Mouse (Mus musculus) megakaryocyte progenitor cell, adult 5-6 weeks (primary cell): Measurements from ENCODE around the gene Tmbim6. TPM values are rescaled to one million over a fixed set of nuclear protein-coding genes. Genes with fewer than 3 reads are reported as not detected.
"Not testable (repeated sequence)": the region's sequence is repeated elsewhere in the genome, so short reads cannot be mapped to it uniquely, and the experiment has no call there.

ENCODE experiments used
- ATAC-seq: replicated peaks from 2 replicates; pipeline ENCODE4 v1.8.0; 2016; ENCODE audit warnings: mild to moderate bottlenecking, moderate TSS enrichment, inconsistent platforms; ENCODE audit not compliant: poor library complexity
- total RNA-seq, 2 experiments: library from RNA; stranded (forward) in 1 of 2; stranded (reverse) in 1 of 2; fragments of 157-497, 149-512 nt in 1 of 2; fragments of 200-1000 nt in 1 of 2; gene quantifications; 2 replicates each; pipeline versions ENCODE4 v1.2.3 to v1.2.4; 2015 to 2017

The Tmbim6 gene
- total RNA-seq, 2 experiments from 2014 or later = 187 to 381 TPM

DNA sequence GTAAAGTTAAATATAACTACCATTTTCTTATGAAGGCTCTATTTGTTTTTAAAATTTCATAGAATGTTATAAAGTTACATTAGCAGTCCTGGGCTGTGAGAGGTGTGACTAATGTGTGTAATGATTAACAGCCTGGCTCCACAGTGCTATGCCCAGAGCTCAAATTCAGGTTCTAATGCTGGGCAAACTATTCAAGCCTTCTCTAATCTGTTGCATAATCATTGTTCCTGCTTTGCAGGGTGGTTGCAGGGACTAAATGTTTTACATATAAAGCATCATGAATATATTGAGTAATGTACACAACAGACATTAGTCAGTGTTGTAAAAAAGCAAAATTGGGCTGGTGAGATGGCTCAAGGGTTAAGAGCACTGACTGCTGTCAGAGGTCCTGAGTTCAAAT, 9.8 kb upstream of the Tmbim6 start:
- ATAC-seq = peak; percentile 43

DNA sequence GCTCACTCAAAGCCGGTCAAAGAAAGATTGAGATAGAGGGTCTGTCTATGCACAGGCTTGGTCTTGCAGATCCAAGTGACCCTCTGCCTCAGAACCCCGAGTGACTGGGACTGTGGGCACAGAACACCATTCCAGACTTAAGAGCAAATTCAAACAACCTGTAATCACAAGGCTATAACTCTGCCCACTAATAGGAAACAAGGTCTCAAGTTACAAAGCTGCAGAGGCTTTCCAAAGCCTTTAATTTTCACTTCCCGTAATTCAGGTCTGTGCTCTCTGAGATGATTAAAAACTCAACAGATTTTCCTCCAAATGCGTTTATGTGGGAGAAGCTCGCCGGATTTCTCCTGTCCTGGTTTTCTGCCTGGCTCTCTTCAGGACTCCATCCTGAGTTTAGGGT, 8.6 kb upstream of the Tmbim6 start:
- ATAC-seq = no peak

DNA sequence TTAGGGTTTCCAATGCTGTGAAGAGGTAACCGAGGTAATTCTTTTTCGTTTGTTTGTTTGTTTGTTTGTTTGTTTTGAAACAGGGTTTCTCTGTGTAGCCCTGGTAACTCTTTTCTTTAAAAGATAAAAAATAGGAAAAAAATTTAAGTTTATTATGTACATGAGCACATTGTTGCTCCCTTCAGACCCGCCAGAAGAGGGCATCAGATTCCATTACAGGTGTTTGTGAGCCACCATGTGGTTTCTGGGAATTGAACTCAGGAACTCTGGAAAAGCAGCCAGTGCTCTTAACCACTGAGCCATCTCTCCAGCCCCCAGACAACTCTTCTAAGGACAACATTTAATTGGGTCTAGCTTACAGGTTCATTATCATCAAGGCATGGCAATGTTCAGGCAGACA, 6.6 kb upstream of the Tmbim6 start:
- ATAC-seq = not testable (repeated sequence)

DNA sequence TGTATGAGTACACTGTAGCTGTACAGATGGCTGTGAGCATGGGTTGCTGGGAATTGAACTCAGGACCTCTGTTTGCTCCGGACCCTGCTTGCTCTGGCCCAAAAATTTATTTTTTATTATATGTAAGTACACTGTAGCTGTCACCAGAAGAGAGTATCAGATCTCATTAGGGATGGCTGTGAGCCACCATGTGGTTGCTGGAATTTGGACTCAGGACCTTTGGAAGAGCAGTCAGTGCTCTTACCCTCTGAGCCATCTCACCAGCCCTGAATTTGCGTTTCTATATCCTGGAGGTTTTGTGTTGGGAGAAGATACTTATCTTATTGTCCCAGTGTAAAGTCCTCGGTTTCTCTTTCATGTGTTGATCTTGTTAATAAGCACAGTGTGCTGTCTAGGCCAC, 5.9 kb upstream of the Tmbim6 start:
- ATAC-seq = no peak

DNA sequence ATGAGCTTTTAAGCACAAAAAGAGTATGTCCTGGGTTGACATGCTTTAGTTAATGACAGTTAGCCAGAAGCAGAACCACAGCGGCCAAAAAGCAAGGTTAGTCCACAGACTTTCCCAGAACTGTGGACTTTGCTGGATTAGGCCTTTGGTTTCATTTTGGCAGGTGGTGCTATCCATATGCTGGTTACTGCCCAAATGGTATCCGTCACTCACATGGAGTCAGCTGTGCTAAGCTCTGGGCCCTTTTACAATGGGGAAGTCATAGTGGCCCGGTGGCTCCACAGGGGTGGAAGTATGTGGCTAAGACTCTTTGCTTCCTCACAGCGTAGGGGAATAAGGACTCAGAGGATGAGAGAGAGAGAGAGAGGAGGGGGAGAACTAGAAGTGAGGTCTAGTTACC, 4.7 kb upstream of the Tmbim6 start:
- ATAC-seq = peak; percentile 52

DNA sequence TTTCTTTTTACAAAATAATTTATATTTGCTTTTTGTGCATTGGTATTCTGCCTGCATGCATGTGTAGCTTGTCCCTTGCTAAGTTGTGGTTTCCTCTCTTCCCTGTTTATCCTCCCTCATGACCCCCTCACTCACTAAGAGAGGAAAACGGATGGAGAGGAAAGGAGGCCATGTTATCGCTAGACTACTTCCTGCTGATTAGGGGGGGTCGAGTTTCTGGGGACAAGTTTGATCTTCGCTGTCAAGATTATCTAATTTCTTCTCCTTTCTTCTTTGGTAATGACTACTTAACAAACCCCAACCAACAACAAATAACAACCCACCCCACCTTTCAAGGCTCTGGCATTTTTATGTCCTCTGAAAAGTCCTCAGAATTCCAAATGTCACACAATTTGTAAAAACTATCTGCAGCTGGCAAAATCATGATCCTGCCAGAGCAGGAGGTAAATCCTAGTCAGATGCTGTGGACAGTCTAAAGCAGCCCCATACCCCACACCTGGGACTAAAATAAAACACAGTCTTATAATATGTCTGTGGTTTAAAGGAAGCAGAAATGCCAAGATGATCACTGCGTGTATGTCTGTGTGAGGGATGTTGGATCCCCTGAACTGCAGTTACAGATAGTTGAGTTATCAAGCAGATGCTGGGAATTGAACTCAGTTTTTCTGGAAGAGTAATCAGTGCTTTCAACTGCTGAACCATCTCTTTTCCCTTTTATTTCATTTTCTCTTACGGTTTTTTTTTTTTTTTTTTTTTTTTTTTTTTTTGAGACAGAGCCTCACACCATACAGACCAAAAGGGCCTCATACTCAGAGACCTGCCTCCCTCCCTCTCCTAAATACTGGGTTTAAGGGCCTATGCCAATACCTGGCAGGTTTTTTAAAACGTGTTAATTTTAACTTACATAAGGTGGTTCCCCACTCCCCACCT, 1.9 kb upstream of the Tmbim6 start:
- ATAC-seq = no peak

DNA sequence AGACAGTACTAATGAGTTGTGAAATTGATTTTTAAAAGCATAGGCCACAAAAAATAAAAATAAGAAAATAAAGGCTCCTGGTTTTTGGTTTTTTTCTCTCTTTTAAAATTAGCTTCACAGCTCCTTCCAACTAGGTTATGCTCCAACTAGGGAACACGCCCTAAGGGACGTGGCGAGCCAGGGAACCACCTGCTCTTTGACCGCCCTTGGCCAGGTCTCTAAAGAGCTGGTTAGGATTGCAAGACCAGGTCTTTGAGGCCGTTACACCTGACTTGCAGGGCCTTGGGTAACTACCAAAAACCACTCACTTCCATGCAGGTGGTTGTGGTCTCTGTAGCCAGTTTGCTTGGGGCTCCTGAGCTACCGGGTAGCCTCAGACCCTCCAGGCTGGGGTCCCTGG, 707 bp upstream of the Tmbim6 start:
- ATAC-seq = no peak

DNA sequence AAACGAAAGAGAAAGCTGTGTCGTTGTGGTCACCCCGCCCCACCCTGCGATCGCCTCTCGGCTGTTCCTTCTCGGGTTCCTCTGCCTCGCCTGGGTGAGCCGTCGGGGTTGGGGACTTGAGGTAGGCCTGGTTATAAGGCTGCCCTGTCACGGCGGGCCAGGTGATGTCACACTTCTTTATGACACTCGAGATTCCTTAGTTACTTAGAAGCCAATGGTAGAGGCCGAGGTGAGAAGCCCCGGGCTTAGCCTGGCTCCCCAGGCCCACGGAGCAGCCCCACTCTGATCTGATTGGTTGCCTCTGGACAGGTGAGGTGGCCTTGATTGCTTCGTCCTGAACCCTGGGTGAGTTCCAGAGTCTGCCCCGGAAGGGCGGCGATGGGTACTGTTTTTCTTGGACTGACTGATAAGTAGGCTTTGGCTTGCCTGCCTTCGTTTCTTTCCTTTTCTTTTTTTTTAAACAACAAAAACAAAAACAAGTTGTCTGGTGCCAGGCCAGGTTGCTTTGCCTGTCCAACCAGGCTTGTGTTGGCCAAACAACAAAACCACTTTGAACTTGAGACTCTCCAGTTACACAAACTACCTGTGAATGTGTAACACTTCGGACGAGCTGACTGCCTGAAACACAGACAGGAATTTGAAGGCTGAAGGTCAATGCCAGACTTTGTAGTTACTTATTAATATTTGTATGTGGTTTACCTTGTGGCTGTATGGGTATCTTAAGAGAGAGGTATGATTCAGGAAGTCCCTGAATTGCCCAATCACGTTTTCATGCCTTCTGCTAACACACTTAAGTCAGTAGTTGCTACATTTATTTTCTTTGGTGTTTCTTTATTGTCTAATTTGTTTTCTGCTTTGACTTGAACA, 937 bp downstream of the Tmbim6 start:
- ATAC-seq = peak; percentile 33

DNA sequence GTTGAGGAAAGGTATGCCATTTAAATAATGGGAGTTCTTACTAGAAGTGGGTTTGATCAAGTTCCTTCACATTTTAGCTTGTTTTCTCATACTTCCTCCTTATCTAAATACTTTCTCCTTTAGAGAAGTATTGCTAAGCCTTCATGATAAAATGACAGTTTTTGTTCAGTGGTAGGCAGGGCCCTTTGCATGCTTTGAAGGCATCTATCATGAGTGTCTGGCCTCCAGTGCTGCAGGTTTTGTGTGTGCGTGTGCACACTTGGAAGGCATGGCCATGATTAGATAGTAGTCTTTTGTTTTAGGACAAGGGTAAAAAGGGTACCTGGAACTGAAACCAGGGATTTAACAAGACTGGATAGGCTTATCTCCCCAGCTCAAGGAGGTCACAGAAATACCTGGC, 3.8 kb downstream of the Tmbim6 start:
- ATAC-seq = no peak

DNA sequence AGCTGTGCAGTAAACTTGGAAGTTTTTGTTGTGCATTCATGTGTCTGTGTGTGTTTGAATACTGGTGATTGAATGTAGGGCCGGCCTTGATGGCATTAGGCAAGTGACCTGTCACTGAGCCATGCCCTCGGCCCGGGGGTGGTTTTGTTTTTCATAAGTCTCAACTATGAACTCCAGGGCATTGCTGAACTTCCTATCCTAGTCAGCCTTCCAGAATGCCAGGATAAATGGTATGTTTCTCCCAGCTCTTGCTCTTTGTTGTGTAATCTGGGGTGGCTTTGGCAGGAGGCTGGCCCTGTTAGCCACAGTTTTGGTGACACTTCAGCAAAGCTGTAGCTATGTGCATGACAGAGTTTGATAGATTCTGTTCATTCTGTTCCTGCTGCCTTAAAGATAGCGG, 4.2 kb downstream of the Tmbim6 start:
- no peak for ATAC-seq

DNA sequence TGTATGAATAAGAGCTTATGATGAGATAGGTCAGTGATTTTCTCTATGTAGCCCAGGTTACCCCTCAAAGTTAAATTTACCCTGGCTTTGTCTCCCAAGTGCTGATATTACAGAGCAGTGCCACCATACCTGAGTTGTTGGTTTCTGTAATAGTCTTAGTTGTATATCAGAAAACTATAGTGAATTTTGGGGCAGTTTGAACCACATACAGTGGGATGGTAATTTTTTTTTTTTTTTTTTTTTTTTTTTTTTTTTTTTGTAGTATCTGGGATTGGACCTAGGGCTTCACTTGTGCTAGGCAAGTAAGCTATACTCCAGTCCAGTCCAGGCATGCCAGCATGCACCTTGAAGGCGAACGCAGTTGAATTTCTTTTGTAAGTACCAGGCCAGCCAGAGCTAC, 4.9 kb downstream of the Tmbim6 start:
- no peak for ATAC-seq

DNA sequence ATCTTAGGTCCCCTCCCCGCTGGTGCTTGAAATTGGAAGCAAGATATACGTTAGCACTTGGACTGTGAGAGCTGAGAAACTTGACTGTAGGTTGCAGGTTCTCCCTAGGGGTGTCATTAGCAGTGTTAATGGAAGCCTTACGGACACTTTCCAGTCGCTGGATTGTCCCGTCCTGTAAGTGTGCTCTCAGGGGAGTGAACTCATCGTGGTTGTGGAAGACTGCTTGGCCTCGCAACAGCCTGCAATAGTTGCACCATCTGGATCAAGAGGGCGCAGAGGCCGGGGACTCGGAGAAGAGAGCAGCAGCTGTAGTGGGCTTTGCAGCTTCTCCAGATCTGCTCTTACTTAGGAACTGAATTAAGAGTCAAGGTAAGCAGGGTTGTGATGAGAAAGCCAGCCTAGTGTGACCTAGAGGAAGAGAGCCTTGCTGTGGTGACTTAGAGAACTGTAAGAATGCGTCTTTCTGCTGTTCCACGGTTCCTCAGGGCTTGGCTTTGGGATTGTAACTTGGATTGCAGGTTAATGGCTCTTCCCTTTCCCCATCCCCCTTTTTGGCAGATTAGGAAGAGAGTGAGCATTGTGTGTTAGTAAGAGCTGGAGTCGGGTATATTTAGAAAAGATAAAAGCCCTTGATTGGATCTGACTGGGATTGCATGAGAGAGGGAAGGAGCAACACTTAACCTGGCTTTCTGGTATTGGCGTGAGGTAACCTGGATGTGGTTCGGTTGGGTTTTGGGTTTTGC, 7.0 kb downstream of the Tmbim6 start:
- 0 out of 2 replicates have a peak, but pooled peaks have one; percentile 32 for ATAC-seq

DNA sequence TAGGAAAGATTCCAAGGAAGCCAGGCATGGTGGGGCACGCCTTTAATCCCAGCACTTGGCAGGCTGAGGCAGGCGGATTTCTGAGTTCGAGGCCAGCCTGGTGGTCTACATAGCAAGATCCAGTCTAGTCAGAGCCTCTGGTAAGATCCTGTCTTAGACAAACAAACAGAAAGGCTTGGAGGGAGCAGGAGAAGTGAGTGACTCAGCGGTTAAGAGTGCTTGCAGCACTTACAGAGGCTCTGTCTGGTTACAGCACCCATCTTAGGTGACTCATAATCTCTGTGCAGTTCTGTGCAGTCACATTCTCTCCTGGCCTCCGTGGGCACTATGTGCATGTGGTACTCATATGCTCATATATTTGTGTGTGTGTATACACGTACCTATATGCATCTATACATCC, 7.9 kb downstream of the Tmbim6 start:
- peak; percentile 29; the same call in 1 of the 2 replicates for ATAC-seq

DNA sequence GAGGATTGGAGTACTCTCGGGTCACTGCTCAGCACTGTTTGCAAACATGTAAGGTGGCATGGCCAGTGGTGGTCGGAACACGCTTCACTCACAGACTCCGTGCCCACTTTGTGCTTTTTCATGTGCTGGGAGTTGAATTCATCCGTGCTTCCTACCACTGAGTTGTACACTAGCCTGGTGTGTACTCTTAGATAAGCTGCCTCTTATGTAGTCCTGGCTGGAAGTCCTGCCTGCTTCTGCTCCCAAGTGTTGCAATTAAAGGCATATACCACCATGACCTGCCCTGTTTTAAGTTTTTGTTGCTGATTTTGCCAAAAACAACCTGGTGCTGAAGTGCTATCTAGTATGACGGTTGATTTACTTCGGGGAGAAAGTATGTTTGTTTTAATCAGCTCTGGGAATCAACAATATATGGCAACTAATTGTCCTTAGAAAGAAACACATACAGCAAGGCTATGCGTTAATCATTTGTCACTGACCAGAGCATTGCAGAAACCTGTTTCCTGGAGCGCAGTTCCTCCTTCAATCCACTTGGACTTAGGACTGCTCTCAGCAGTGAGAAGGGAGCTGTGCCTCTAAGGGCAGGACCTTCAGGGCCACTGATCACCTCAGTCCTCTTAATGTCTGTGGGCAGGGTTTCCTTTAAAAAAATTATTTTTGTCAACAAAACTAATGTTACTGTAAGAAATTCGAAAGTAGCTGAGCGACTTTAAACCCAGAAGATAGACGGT, 10.6 kb downstream of the Tmbim6 start:
- ATAC-seq = no peak

DNA sequence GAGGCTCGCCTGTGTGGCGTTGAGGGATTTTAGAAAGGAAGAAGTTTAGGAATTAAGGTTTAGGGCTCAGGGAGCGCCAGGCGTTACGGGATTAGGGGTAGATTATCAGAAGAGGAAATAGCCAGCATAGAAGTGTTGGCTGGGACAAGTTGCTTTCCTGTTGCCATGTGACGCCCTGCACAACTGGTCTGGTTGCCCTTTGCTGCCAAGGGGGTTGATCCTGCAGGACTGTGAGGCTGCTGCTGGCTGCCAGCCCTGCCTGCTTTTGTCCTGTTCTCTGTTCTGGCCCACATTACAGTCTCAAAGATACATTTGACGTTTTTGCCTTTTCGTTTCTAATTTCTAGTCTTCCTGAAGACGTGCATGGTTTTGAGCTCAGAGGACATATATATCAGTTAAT, 12.5 kb downstream of the Tmbim6 start:
- no peak for ATAC-seq

DNA sequence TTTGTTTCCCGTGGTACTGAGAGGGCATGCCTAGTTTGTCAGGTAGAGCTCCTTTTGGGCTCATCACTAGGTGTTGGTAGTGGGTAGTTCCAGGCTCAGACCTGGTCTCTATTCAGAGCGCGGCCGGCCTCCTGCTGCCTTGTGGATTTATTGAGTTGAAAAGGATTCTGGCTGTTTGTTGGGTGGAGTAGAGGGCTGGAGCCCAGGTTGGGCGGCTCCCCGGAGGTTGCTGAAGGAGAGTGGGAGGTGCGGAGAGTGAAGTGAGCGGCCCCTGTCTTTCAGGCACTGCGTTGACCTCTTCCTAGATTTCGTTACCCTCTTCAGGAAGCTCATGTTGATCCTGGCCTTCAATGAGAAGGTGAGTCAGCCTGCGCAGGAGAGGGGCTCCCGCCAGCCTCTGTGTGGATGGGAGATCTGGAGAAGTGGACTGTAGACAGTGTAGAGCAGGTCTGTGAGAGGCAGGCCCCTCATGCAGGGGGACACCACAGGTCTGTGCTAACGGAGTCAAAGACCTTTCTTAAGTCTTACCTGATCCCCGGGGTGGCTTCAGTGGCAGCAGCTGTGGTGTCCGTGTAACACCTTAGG, 14.4 kb downstream of the Tmbim6 start:
- ATAC-seq = no peak

DNA sequence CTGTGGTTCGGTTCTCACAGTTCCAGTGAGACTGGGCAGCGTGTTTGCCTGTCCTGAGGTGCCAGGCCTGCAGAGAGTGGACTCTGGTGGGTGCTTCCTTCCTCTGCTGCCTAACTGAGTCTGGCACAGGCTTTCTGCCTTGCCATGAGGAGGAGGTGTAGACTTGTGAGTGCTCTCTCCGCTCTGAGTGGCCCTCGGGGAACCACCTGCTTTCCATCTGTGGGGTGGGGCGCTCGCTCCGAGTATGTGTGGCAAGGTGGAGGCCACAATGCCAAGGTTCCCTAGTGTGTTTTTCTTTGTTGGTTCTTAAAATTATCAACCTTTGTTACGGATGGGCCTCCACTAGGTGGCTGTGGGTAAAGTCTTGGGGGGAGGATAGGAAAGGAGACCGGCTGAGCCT, 16.2 kb downstream of the Tmbim6 start:
- no peak for ATAC-seq

DNA sequence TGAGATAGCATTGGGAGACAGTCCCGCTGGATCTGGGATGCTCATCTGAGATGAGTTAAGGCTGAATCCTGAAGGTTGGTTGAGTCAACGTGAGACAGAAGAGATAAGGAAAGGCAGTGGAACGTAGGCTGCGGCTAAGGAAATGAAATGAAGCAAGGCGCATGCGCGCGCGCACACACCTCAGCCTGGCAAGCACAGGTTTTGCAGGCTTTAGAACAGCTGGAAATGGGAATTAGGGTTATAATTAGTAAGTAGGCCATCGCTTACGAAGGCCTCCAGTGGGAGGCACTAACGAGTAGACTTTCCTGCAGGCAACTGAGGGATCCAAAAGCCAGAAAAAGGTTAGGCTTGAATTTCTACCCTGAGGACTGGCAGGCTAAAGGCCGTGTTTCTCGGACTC, 19.1 kb downstream of the Tmbim6 start:
- no peak for ATAC-seq

DNA sequence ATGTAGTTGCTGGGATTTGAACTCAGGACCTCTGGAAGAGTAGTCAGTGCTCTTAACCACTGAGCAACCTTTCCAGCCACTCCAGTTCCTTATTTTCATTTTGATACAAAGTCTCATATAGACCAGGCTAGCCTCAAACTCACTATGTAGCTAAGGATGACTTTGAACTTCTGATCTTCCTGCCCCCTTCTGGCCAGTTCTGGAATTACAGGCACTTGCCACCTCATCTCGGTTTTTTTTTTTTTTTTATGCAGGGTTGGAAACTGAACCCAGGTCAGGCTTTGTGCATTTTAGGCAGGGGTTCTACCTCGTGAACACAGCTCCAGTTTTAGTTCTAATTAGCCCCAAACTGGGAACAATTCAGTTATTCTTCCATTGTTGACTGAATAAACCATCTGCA, 23.1 kb downstream of the Tmbim6 start:
- peak; percentile 30; the same call in 1 of the 2 replicates for ATAC-seq

DNA sequence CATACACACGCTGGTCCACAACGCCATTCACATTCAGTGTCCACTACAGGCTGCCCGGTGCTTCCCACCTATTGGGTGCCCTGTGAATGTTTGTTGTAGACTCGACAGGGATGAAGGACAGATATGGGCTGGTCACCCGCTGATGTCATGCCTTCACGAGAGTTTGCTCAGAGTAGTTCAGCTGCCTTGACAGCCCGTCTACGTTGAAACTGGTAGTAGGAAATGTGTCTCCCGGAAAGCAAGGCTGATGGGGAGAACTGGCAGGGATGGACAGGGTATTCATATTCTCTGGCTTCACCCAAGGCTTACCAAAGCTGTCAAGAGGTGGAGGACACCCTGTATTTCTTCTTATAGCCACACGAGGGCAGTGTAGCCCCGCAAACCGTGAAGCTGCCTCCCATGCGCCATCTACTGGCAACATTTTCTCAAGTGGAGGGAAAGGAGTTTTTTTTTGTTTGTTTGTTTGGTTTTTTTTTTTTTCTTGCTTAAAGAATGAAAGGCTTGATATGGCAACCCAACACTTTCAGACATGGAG, 23.7 kb downstream of the Tmbim6 start:
- ATAC-seq = peak; percentile 89
